Mouse (Mus musculus) neural tube, embryonic 14.5 days (tissue): Measurements from ENCODE around the gene Soga1. TPM values are rescaled to one million over a fixed set of nuclear protein-coding genes. Genes with fewer than 3 reads are reported as not detected.

ENCODE experiments used
- polyA plus RNA-seq: library from polyadenylated mRNA; unstranded; fragments of >200 nt; fragmentation: Nextera tagmentation; extraction: Ambion mirVana; gene quantifications from 2 replicates; pipeline ENCODE4 v1.2.1, GENCODE M21; 2014

Soga1 gene
- polyA plus RNA-seq, 1 experiment from 2014 or later: 10.2 TPM

Other genes starting within 250 kb of the Soga1 start
- 11.2 and 14.9 TPM in 2 replicates for gene Tgif2, start 239.2 kb downstream of the Soga1 start, polyA plus RNA-seq
- gene 4930518I15Rik, start 221.3 kb downstream of the Soga1 start, polyA plus RNA-seq: 7.6 and 9.1 TPM in 2 replicates
- gene Rab5if, start 216.1 kb downstream of the Soga1 start, polyA plus RNA-seq: 165 and 168 TPM in 2 replicates
- 0.15 and 0.24 TPM in 2 replicates for gene Sla2, start 192.1 kb downstream of the Soga1 start, polyA plus RNA-seq
- gene Ndrg3, start 87.2 kb downstream of the Soga1 start, polyA plus RNA-seq: 146 and 158 TPM in 2 replicates
- 6.8 and 8.5 TPM in 2 replicates for gene Dsn1, start 72.1 kb downstream of the Soga1 start, polyA plus RNA-seq
- gene Tldc2, start 7.8 kb upstream of the Soga1 start, polyA plus RNA-seq: not detected in 2 replicates
- 13.2 and 14.9 TPM in 2 replicates for gene Samhd1, start 56.0 kb upstream of the Soga1 start, polyA plus RNA-seq
- 5.7 and 6.2 TPM in 2 replicates for gene Rbl1, start 125.3 kb upstream of the Soga1 start, polyA plus RNA-seq
- 202 and 232 TPM in 2 replicates for gene Rpn2, start 199.8 kb upstream of the Soga1 start, polyA plus RNA-seq
- 0.20 and 0.67 TPM in 2 replicates for gene Mroh8, start 200.3 kb upstream of the Soga1 start, polyA plus RNA-seq